In genomic region chr7:80904921-80905515, GRCm38 (mm10) we compare ENCODE assay signal across 8 mouse cellular contexts. TPM values are rescaled to one million over a fixed set of nuclear protein-coding genes. Genes with fewer than 3 reads are reported as not detected.
A peak's percentile ranks its signal among the peaks of the same experiment; 100 is the strongest.
DNase-seq lines count a peak whose midpoint lies in the region; ATAC-seq lines count a peak whose summit lies in the region.

TSS of gene Nmb (minus strand) at chr7:80905076.

- DNase-seq in c-Kit-positive CD71-positive TER-119-negative erythroid progenitor cells, embryonic 14.5 days (ENCODE audit: low read depth): peak; percentile 33
- DNase-seq in forebrain, embryonic 11.5 days (ENCODE audit: low spot score): peak; percentile 83
- DNase-seq in neural tube, embryonic 11.5 days (ENCODE audit: low spot score): peak; percentile 85
- peak; percentile 88 for DNase-seq in testis, postnatal 10 days (ENCODE audit: low spot score)

- no peak within 1 kb of the TSS for H3K27ac ChIP-seq in forebrain, embryonic 11.5 days (ENCODE audit: low read depth, low read length)
- H3K27ac ChIP-seq in heart, embryonic 12.5 days (ENCODE audit: poor library complexity, severe bottlenecking): no peak within 1 kb of the TSS
- H3K27ac ChIP-seq in kidney, embryonic 14.5 days (ENCODE audit: low read depth, low read length): no peak within 1 kb of the TSS
- H3K27ac ChIP-seq in liver, embryonic 15.5 days (replicated peaks): no peak within 1 kb of the TSS
- no peak within 1 kb of the TSS for H3K27ac ChIP-seq in neural tube, embryonic 11.5 days (ENCODE audit: low read depth, low read length)

- no peaks in the 10 kb centered on the region; the same call in 1 of the 2 replicates for H3K36me3 ChIP-seq in forebrain, embryonic 11.5 days (ENCODE audit: control insufficient read depth, insufficient read depth, low read length)
- peaks cover 27% of the 10 kb centered on the region for H3K36me3 ChIP-seq in heart, embryonic 12.5 days
- peaks cover 8% of the 10 kb centered on the region; the same call in 1 of the 2 replicates for H3K36me3 ChIP-seq in kidney, embryonic 14.5 days (ENCODE audit: control insufficient read depth, insufficient read depth, low read length)
- 0 out of 2 replicates have a peak, but pooled peaks cover 14% of the 10 kb centered on the region for H3K36me3 ChIP-seq in liver, embryonic 15.5 days (replicated peaks)
- no peaks in the 10 kb centered on the region; the same call in 1 of the 2 replicates for H3K36me3 ChIP-seq in neural tube, embryonic 11.5 days (ENCODE audit: control insufficient read depth, insufficient read depth, low read length)

- H3K4me1 ChIP-seq in forebrain, embryonic 11.5 days (replicated peaks; ENCODE audit: control insufficient read depth, insufficient read depth, low read length): peaks cover 5% of the 10 kb centered on the region; the same call in 1 of the 2 replicates
- H3K4me1 ChIP-seq in heart, embryonic 12.5 days (replicated peaks): peaks cover 22% of the 10 kb centered on the region
- H3K4me1 ChIP-seq in kidney, embryonic 14.5 days (ENCODE audit: control insufficient read depth, insufficient read depth, low read length): peaks cover 9% of the 10 kb centered on the region; the same call in 1 of the 2 replicates
- peaks cover 38% of the 10 kb centered on the region for H3K4me1 ChIP-seq in liver, embryonic 15.5 days (replicated peaks)
- H3K4me1 ChIP-seq in neural tube, embryonic 11.5 days (ENCODE audit: control insufficient read depth, insufficient read depth, low read length): peaks cover 6% of the 10 kb centered on the region; the same call in 1 of the 2 replicates

- WGBS in forebrain, embryonic 11.5 days: 3% methylated on average over 19 of the region's 19 CpGs
- WGBS in heart, embryonic 12.5 days: 3% methylated on average over 19 of the region's 19 CpGs
- 4% methylated on average over 19 of the region's 19 CpGs for WGBS in kidney, embryonic 14.5 days
- WGBS in liver, embryonic 15.5 days (ENCODE audit: insufficient replicate concordance): 2% methylated on average over 19 of the region's 19 CpGs
- WGBS in neural tube, embryonic 11.5 days: 4% methylated on average over 19 of the region's 19 CpGs

- H3K9ac ChIP-seq in forebrain, embryonic 11.5 days (ENCODE audit: low read length): peak within 1 kb of the TSS; percentile 65
- H3K9ac ChIP-seq in heart, embryonic 12.5 days: peak within 1 kb of the TSS; percentile 68
- H3K9ac ChIP-seq in kidney, embryonic 14.5 days (ENCODE audit: low read depth, low read length): peak within 1 kb of the TSS; percentile 59
- peak within 1 kb of the TSS; percentile 56 for H3K9ac ChIP-seq in liver, embryonic 15.5 days
- H3K9ac ChIP-seq in neural tube, embryonic 11.5 days (ENCODE audit: low read length): peak within 1 kb of the TSS; percentile 66

- peak within 1 kb of the TSS; percentile 89 for H3K4me2 ChIP-seq in forebrain, embryonic 11.5 days (ENCODE audit: low read depth, low read length, severe bottlenecking)
- H3K4me2 ChIP-seq in heart, embryonic 12.5 days: peak within 1 kb of the TSS; percentile 92
- H3K4me2 ChIP-seq in kidney, embryonic 14.5 days (replicated peaks; ENCODE audit: low read depth, low read length): peak within 1 kb of the TSS; percentile 94
- peak within 1 kb of the TSS; percentile 90 for H3K4me2 ChIP-seq in liver, embryonic 15.5 days
- peak within 1 kb of the TSS; percentile 89 for H3K4me2 ChIP-seq in neural tube, embryonic 11.5 days (ENCODE audit: low read depth)

- H3K4me3 ChIP-seq in forebrain, embryonic 11.5 days (ENCODE audit: low read depth, low read length): peak within 1 kb of the TSS; percentile 41
- H3K4me3 ChIP-seq in heart, embryonic 12.5 days: peak within 1 kb of the TSS; percentile 48
- peak within 1 kb of the TSS; percentile 47 for H3K4me3 ChIP-seq in kidney, embryonic 14.5 days (ENCODE audit: low read length)
- peak within 1 kb of the TSS; percentile 57 for H3K4me3 ChIP-seq in liver, embryonic 15.5 days (replicated peaks)
- H3K4me3 ChIP-seq in neural tube, embryonic 11.5 days (ENCODE audit: low read depth, low read length): peak within 1 kb of the TSS; percentile 38

- no peaks in the 10 kb centered on the region for H3K27me3 ChIP-seq in forebrain, embryonic 11.5 days (ENCODE audit: control insufficient read depth, insufficient read depth, low read length)
- H3K27me3 ChIP-seq in heart, embryonic 12.5 days (replicated peaks): 0 out of 2 replicates have a peak, but pooled peaks cover 6% of the 10 kb centered on the region
- H3K27me3 ChIP-seq in kidney, embryonic 14.5 days (ENCODE audit: control insufficient read depth, insufficient read depth, low read length): no peaks in the 10 kb centered on the region
- no peaks in the 10 kb centered on the region; the same call in 1 of the 2 replicates for H3K27me3 ChIP-seq in liver, embryonic 15.5 days
- no peaks in the 10 kb centered on the region for H3K27me3 ChIP-seq in neural tube, embryonic 11.5 days (ENCODE audit: control insufficient read depth, insufficient read depth, low read length)

- ATAC-seq in CD4-positive, CD25-positive, alpha-beta regulatory T cell, adult 4 months: peak; percentile 15
- peak; percentile 65 for ATAC-seq in forebrain, embryonic 11.5 days (replicated peaks; ENCODE audit: low FRiP score)
- ATAC-seq in heart, embryonic 12.5 days (ENCODE audit: insufficient number of reproducible peaks, low FRiP score): peak; percentile 61; the same call in 1 of the 2 replicates
- ATAC-seq in kidney, embryonic 14.5 days (ENCODE audit: low FRiP score, low TSS enrichment): peak; percentile 61
- ATAC-seq in liver, embryonic 15.5 days (ENCODE audit: insufficient read depth): no peak
- 0 out of 2 replicates have a peak, but pooled peaks have one; percentile 42 for ATAC-seq in neural tube, embryonic 11.5 days (ENCODE audit: insufficient read depth, low FRiP score, low TSS enrichment)

- no peaks in the 10 kb centered on the region for H3K9me3 ChIP-seq in forebrain, embryonic 11.5 days (ENCODE audit: control insufficient read depth, low read length)
- no peaks in the 10 kb centered on the region for H3K9me3 ChIP-seq in heart, embryonic 12.5 days (replicated peaks)
- no peaks in the 10 kb centered on the region for H3K9me3 ChIP-seq in kidney, embryonic 14.5 days (ENCODE audit: control insufficient read depth, low read length)
- H3K9me3 ChIP-seq in liver, embryonic 15.5 days (replicated peaks): no peaks in the 10 kb centered on the region
- no peaks in the 10 kb centered on the region for H3K9me3 ChIP-seq in neural tube, embryonic 11.5 days (ENCODE audit: control insufficient read depth, low read length)

RNA-seq across cellular contexts. Expression of gene Nmb, which starts in this region (rescaled TPM):
- 10 to 100 TPM; 79.7 to 81.7 TPM for polyA plus RNA-seq in CD4-positive, CD25-positive, alpha-beta regulatory T cell, adult 4 months (2017; shearing (Covaris generic))
- 7.3 and 8.6 TPM in 2 replicates for polyA plus RNA-seq in forebrain, embryonic 11.5 days (2014; fragmentation: Nextera tagmentation; extraction: Ambion mirVana)
- polyA plus RNA-seq in heart, embryonic 12.5 days (2016; fragmentation: Nextera tagmentation; extraction: Ambion mirVana): 3.6 and 3.7 TPM in 2 replicates
- polyA plus RNA-seq in kidney, embryonic 14.5 days (2014; fragmentation: Nextera tagmentation; extraction: Ambion mirVana): 9.4 and 14.3 TPM in 2 replicates
- 0.93 and 1.3 TPM in 2 replicates for polyA plus RNA-seq in liver, embryonic 15.5 days (2015; fragmentation: Nextera tagmentation; extraction: Ambion mirVana)
- 5.1 TPM in 2 replicates for polyA plus RNA-seq in neural tube, embryonic 11.5 days (2014; fragmentation: Nextera tagmentation; extraction: Ambion mirVana)

Comparison
In these comparisons a context has a peak if more than half of its experiments do, and no peak if none do; other contexts are left out.
1. DNase-seq: peak in every context shown above with its lines; median percentile 88 in testis, postnatal 10 days; 85 in neural tube, embryonic 11.5 days; 83 in forebrain, embryonic 11.5 days; 33 in c-Kit-positive CD71-positive TER-119-negative erythroid progenitor cells, embryonic 14.5 days.